Mouse (Mus musculus): ENCODE results near the gene Cmtm7.

The Cmtm7 gene

DNA sequence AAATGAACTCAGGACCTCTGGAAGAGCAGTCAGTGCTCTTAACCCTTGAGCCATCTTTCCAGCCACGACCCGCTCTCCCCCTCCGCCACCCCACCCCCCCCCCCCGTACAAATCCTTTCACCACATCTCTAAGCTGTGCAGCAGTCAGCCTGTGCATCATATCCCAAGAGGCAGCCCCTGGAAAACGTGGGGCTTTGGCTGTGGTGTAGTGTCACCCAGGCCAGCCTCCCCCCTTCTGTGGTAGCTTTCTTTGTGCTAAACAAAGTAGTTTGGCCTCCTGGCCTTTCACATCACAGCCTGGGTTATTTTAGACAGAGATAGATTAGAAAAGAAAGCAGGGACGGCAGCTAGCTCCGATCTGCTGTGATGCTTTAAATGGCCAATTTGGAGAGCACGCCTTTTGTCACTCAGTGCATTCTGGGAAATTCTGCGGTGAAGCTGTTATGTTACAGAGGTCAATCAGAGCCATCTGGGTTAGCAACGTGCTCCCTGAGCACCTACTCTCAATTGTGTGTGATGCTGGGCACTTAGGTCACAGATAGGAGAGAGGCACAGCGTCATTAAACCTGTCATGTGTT lies 14.9 kb upstream of the Cmtm7 start:
- DNase-seq (ENCODE audit: low read depth, low spot score), result no peak

DNA sequence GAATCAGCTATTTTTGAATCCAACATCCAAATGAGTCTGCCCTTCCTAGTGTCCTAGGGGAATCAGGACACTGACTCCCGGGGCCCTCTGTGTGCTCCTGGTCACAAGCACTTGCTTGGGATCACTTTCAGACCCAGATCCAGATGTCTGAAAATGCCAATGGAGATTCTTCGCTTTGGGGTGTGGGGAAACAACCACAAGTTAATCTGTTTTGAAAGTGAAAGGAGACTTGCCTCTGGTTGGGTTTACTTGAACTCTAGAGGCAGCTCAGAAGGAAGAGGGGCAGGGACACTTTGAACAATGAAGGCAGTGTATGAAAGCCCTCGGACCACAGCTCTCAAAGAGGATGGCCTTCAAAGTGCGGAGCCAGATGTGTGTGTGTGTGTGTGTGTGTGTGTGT lies 12.8 kb upstream of the Cmtm7 start:
- no peak for DNase-seq (ENCODE audit: low read depth, low spot score)

DNA sequence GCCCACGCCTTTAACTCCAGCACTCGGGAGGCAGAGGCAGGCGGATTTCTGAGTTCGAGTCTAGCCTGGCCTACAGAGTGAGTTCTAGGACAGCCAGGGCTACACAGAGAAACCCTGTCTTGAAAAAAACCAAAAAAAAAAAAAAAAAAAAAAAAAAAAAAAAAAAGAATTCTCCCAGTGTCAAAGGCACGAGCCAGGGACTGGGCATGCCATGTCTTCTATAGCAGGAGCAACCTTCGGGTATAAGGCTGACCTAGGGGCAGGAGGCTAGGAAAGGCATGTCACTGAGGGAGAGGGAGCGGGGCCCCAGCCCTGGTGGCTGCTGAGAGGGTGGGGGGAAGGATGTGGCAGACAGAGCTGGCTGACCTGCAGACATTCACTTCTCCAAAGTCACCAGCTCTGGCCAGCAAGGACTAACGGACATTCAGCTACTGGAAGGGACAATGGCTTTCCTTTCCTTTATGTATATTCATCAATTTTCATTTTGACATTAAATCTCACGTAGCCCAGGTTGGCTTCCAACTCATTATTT lies 12.2 kb upstream of the Cmtm7 start:
- DNase-seq (ENCODE audit: low read depth, low spot score), result no peak

DNA sequence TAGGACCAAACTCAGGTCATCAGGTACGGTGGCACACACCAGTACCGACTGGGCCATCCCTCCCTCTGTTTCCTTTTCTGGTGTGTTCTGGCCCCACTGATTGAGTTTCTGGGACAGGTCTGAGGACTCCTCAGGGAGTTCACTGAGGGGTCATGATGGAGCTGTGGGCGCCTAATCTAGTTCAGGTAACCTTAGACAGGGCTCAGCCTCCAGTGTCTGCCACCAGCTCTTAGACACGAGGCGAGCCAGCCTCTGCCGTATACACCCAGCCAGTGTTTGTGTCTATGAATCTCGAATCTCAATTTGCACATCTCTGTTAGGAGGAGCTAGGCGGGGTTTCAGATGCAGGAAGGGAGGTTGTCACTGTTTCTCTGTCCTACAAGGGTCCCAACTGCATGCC lies 8.3 kb upstream of the Cmtm7 start:
- DNase-seq (ENCODE audit: low read depth, low spot score), result no peak

DNA sequence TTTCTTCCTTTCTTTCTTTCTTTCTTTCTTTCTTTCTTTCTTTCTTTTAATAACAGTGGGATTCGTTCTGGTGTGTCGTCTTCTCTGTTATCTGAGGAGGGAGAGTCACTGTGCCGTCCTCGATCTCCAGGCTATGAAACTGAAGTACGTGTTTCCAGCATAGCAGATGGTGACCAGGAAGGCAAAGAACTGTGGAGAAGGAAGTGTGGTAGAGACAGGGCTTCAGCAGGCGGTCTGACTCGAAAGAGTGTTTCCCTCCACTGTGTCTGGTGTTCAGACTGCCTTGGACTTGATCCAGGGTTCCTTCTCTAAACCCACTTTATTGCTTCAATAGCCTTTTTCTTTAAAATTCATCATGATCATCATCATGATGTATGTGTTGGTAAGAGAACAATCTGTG lies 7.9 kb upstream of the Cmtm7 start:
- no peak for DNase-seq (ENCODE audit: low read depth, low spot score)

- DNase-seq (ENCODE audit: low read depth, low spot score), result no peak
These were observed 7.0 kb upstream of the Cmtm7 start for GRCm38 (mm10) chr9:114788697-114789096.

DNA sequence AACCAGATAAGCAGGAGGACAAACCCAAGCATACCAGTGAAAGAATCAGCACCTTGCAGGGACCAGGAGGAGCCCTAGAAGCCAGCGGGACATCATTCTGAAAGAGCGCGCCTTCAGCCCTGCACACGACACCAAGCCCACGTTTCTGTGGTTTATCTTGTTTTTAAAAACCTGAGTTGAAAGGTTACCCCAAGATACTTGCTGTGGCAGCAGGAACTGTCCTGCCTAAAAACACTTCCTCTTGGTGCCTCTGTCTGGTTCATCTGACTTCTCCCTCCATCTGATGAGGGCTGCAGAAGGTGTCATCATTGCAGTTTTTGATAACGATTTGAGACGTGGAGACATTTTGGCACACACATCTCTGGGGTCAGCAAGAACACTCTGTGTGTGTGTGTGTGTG lies 6.1 kb upstream of the Cmtm7 start:
- no peak for DNase-seq (ENCODE audit: low read depth, low spot score)

GRCm38 (mm10) chr9:114787134-114787533 lies 5.5 kb upstream of the Cmtm7 start:
- DNase-seq (ENCODE audit: low read depth, low spot score), result no peak

DNA sequence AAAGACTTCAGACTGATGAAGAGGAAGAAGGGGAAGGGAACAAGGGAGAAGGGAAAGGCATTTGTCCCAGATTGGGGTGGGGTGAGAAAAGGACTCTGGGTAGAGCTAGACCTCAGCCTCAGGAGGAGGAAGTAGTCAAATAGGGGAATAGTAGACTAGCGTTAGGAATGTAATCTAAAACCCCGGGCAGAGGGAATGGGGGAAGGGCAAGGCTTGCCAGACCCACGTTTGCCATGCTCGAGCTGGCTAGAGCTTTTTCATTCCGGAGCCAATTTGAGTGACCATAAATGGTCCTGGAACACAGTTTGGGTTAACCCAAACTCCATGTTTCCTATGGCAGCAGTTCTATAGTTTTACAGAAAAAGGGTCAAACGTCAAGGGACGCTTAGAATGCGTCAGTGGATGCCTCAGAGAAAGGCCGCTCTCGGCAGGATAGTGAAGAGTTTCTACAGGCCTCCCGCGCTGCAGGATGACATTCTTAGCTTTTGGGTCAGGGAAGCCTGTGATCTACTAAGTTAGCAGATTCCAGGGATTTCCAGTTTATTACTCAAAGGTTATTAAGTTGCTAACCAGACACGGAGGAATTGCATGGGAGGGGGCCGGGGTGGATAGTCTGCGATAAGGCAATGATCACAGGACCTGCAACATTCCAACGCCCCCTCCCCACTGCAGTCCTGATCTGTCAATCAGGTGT lies 3.9 kb upstream of the Cmtm7 start:
- no peak for DNase-seq (ENCODE audit: low read depth, low spot score)

DNA sequence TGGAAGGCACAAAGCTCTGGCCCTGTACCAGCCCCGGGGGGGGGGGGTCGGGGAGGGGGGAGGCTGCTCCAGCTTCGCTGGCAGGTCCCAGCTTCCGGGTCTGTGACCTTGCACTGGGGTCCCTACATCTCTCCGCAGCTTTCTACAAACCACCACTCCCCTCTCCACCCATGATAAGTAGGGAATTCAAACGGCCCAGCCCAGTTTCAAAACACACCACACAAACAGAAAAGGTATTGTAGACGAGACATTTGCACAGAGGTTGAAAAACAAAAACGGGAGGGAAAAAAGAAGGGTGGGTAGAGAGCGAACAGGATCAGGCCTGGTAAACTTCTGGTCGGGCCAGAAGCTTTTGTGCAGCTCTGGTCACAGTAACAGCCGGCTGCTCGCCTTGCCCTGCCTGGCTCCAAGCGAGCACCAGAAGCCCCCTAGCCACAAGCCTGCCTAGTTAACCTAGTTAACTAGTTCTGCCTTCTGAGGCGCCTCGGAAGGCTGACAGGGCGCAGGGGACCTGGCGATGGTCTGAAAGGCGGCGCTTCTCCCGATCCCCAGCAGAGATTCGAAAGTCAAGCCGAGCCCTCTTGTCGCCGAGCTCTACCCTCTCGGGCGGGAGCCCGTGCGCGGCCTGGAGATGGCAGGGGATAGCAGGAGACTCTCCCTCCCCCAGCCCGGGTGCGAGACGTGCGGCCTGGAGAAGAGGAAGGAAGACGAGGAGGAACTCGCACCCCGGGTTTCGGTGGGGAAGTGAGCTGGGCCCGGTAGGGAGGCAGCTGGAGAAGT lies 720 bp downstream of the Cmtm7 start:
- no peak for DNase-seq (ENCODE audit: low read depth, low spot score)

DNA sequence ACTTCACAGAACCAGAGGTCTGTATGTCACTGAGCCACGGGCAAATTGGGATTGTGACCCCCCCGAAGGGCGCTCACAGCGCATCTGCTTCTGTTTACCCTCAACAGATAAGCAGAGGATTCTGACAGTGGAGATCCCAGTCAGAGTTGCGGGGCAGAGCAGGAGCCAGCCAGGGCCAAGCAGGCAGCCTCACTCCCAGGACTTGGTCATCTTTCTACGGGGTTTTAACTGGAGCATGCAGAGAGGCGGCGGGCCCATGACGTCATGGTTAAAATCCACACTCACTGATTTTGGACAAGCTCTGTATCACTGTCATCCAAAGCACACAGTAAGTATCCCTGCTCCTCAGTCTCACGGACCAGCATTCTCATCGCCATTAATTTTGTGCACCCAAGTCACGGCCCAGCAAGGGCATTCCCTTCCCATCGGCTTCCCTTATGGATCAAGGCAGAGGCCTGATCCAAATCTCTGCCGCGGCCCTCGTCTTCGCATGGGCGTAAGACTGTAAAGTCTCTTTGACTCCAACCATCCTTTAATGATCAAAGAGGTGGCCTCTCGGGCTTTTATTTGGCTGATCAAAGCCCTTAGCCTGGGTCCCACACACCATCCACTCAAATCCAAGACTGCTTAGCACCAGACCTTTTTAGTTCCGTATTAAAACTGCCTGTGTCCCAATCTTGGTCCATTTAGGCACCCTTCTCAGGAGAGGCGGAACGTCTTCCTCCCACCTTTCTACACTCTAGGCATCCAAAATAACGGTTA lies 1.5 kb downstream of the Cmtm7 start:
- DNase-seq (ENCODE audit: low read depth, low spot score), result no peak

GRCm38 (mm10) chr9:114778877-114779276 lies 2.8 kb downstream of the Cmtm7 start:
- no peak for DNase-seq (ENCODE audit: low read depth, low spot score)

GRCm38 (mm10) chr9:114778047-114778390 lies 3.6 kb downstream of the Cmtm7 start:
- DNase-seq (ENCODE audit: low read depth, low spot score), result no peak

- DNase-seq (ENCODE audit: low read depth, low spot score), result no peak
These were observed 4.2 kb downstream of the Cmtm7 start for GRCm38 (mm10) chr9:114777178-114778046.

DNA sequence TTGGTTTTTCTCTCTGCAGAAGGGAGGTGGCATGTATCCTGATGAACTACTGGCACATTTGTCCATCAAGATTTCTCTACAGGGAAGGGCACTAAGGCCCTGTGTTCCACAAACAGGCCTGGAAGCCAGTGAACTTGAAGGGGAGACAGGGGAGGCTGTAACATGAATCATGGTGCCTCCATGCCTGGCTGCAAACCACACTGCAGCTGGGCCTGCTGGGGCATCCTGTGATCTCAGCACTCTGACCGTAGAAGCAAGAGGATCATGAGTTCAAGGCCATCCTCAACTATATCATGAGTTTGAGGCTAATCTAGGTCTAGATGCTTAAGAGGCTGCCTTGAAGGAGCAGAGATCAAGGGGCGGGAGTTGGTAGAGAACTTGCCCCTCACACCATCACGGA lies 5.3 kb downstream of the Cmtm7 start:
- no peak for DNase-seq (ENCODE audit: low read depth, low spot score)

GRCm38 (mm10) chr9:114775272-114775671 lies 6.4 kb downstream of the Cmtm7 start:
- DNase-seq (ENCODE audit: low read depth, low spot score), result no peak

DNA sequence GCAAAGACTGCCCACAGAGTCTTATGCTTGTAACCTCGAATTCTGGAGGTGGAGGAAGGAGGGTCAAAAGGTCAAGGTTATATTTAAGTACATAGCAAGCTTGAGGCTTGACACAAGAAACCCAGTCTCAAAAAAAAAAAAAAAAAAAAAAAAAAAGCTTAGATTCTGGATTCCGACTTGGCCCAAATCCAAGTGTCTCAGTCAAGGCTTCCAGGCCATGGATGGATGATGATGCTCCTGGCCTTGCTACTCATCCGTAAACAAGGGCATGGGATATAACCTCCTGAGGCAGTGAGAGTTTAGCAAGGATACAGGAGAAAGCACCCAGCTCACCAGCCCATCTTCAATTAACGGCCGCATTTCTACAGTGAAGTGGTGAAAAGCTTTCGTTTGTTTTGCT lies 7.0 kb downstream of the Cmtm7 start:
- no peak for DNase-seq (ENCODE audit: low read depth, low spot score)

DNA sequence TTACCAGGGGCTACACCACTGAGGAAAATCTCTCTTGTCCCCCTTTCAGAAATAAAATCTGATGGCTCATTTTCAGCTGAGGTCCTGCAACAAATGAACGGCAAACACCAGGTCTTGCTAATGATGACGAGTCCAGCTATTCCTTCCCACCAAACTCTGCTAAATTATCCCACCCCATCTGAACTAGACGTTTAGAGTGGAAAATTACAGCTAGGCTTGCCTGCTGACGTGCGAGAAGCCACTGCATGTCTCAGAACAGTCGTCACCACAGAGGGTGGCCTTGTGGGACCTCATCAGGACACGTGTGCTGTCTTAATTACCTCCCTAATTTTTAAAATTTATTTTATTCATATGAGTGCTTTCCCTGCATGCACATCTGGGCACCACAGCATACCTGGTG lies 10.1 kb downstream of the Cmtm7 start:
- DNase-seq (ENCODE audit: low read depth, low spot score), result no peak

- DNase-seq (ENCODE audit: low read depth, low spot score), result no peak
These were observed 11.4 kb downstream of the Cmtm7 start for GRCm38 (mm10) chr9:114770224-114770623.

- DNase-seq (ENCODE audit: low read depth, low spot score), result no peak
These were observed 13.6 kb downstream of the Cmtm7 start for GRCm38 (mm10) chr9:114768066-114768465.

DNA sequence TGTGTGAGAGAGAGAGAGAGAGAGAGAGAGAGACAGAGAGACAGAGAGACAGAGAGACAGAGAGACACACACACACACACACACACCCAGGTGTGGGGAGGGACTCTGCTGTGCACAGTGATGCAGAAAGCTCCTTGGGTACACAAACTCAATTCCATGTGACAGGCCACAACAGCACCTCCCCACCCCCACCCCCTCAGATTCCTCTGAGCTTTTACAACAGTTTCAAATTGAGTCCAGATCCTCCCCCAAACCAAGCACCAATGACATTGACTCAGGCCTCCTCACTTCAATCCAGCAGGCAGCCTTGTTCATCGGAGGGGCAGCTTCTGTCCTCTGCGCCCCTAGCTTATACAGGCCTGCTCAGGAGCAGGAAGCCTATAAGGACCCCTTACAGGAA lies 14.1 kb downstream of the Cmtm7 start:
- no peak for DNase-seq (ENCODE audit: low read depth, low spot score)

Measured in c-Kit-negative CD71-positive TER-119-positive erythroid progenitor cells, embryonic 14.5 days (primary cell).